Mouse (Mus musculus) heart, adult 2 months (tissue): ENCODE results near the gene Gnptab. TPM values are rescaled to one million over a fixed set of nuclear protein-coding genes. Genes with fewer than 3 reads are reported as not detected.
A peak's percentile ranks its signal among the peaks of the same experiment; 100 is the strongest.

ENCODE experiments used
- DNase-seq, 2 experiments: peaks; one replicate each; pipeline ENCODE4 v3.0.0; 2021
- H3K27ac ChIP-seq: fragments of 200-600 bp; 2 replicates; pipeline ENCODE4 v1.8.1; 2022
- H3K27me3 ChIP-seq: fragments of 200-500 bp; 2 replicates; pipeline ENCODE4 v1.6.1; 2012; ENCODE audit warnings: mild to moderate bottlenecking, low read length, inconsistent platforms, mixed read lengths; ENCODE audit not compliant: control insufficient read depth, insufficient read depth
- H3K36me3 ChIP-seq: fragments of 200-500 bp; 2 replicates; pipeline ENCODE4 v1.6.1; 2012; ENCODE audit warnings: low read length, inconsistent platforms; ENCODE audit not compliant: control insufficient read depth, insufficient read depth
- H3K4me1 ChIP-seq: fragments of 200-500 bp; 2 replicates; pipeline ENCODE4 v1.6.1; 2011; ENCODE audit warnings: low read length; ENCODE audit not compliant: control insufficient read depth, insufficient read depth
- H3K4me3 ChIP-seq: fragments of 200-600 bp; 2 replicates; pipeline ENCODE4 v1.8.1; 2022
- H3K79me2 ChIP-seq: fragments of 200-500 bp; replicated peaks from 2 replicates; pipeline ENCODE4 v1.6.1; 2012; ENCODE audit warnings: mild to moderate bottlenecking, inconsistent platforms, low read length, moderate library complexity, mixed read lengths; ENCODE audit not compliant: control insufficient read depth, insufficient read depth
- H3K9ac ChIP-seq: fragments of 200-500 bp; 2 replicates; pipeline ENCODE4 v1.6.1; 2012; ENCODE audit warnings: low read depth, mild to moderate bottlenecking, control low read depth, inconsistent platforms, low read length, mixed read lengths
- CTCF ChIP-seq: fragments of 200-600 bp; IDR thresholded peaks from 2 replicates; pipeline ENCODE4 v1.8.1; 2022; ENCODE audit warnings: antibody characterized with exemption, mild to moderate bottlenecking, moderate library complexity
- EP300 ChIP-seq: fragments of 200-500 bp; IDR thresholded peaks from 2 replicates; pipeline ENCODE4 v1.6.1; 2011; ENCODE audit warnings: low read depth, low read length, control low read depth; ENCODE audit not compliant: insufficient read depth
- POLR2A ChIP-seq: fragments of 200-500 bp; IDR thresholded peaks from 2 replicates; pipeline ENCODE4 v1.6.1; 2011; ENCODE audit warnings: mild to moderate bottlenecking, low read depth, low read length, control low read depth; ENCODE audit not compliant: insufficient read depth
- WGBS: fragments of 180-500 bp; shearing (Covaris S2); methylation state at CpG from one replicate; pipeline ENCODE4 v1.1.7; 2018; 5-methylcytosine and 5-hydroxymethylcytosine counted together
- intact Hi-C: fragments of 180-260 bp; cut with DNase I; formaldehyde crosslinking; loops from one replicate; pipeline ENCODE4 v1.15.1; 2025
- polyA plus RNA-seq: library from polyadenylated mRNA; depleted of rRNA; stranded (reverse); fragments of >200 nt; gene quantifications from 2 replicates; pipeline ENCODE4 v1.2.3, GENCODE M21; 2012
- total RNA-seq, 2 experiments: library from RNA; stranded (reverse); gene quantifications; 2 replicates each; pipeline ENCODE4 v1.2.3; 2021

Gnptab gene
- total and polyA plus RNA-seq, 3 experiments, result 11.7 to 27.6 (median 24.3) TPM

- intact Hi-C loops, result no loop called here
- 57% methylated on average over 12 of the region's 12 CpGs for WGBS
- no peaks in the 10 kb centered on the region for H3K27me3 ChIP-seq
- DNase-seq, result no peak
- no peaks in the 10 kb centered on the region for H3K79me2 ChIP-seq
- no peaks in the 10 kb centered on the region for H3K36me3 ChIP-seq
- TF ChIP-seq POLR2A, result no peak
- no peak for TF ChIP-seq EP300
- TF ChIP-seq CTCF, result no peak
- H3K9ac ChIP-seq, result peak overlapping the region; percentile 4; the same call in 1 of the 2 replicates
- H3K4me3 ChIP-seq, result no peak overlapping the region
- H3K4me1 ChIP-seq, result peaks cover 2% of the 10 kb centered on the region
- H3K27ac ChIP-seq, result 0 out of 2 replicates have a peak overlapping the region, but pooled peaks have one; percentile 17
Measured at GRCm38 (mm10) chr10:88346454-88347245, 32.3 kb upstream of the Gnptab start.

DNA sequence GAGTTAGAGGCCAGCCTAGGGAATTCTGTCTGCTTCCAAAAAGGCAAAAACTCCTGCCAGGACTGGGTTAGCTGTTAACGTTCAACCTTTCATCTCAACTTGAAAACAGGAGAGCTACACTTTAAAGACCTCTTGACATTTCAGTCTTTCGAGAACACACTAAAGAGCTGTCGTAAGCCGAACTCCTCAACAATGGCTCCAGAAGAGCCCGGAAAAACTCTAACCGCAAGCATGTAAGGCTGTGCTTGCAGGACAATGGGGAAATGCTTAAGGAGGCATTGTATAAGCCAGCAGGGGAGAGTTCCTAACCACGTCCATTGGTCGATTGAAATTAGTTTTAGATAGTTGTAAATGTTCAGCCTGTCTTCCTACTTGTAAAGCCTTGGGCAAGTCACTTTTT lies 29.1 kb upstream of the Gnptab start:
- no peak overlapping the region for H3K4me3 ChIP-seq
- TF ChIP-seq CTCF, result no peak
- TF ChIP-seq EP300, result no peak
- TF ChIP-seq POLR2A, result no peak
- H3K27me3 ChIP-seq, result no peaks in the 10 kb centered on the region
- no peak overlapping the region for H3K9ac ChIP-seq
- DNase-seq, result no peak
- no peaks in the 10 kb centered on the region for H3K79me2 ChIP-seq
- no peaks in the 10 kb centered on the region for H3K36me3 ChIP-seq
- peaks cover 2% of the 10 kb centered on the region for H3K4me1 ChIP-seq
- intact Hi-C loops, result no loop called here
- H3K27ac ChIP-seq, result no peak overlapping the region
- 58% methylated on average over 8 of the region's 8 CpGs for WGBS

DNA sequence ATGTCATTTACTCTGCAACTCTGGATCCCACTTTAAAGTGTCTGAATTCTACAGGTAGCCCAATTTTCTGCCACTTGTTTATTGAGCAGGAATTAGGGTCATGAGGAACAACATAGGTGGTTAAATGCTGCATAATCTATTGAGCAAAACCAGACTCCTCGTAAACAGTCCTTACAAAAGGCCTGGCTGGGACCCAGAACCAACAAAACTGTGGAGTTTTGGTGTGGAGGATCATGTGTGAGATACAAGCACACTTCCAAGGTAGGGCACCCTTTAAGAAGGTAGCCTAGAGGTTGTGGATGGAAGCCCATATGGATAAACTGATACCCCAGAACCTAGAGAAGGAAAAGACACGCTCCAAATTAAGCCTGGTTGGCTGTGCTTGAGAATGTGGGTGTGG lies 28.2 kb upstream of the Gnptab start:
- no peaks in the 10 kb centered on the region for H3K79me2 ChIP-seq
- no peaks in the 10 kb centered on the region for H3K27me3 ChIP-seq
- H3K4me1 ChIP-seq, result peaks cover 2% of the 10 kb centered on the region
- no peak overlapping the region for H3K9ac ChIP-seq
- 61% methylated on average over 2 of the region's 2 CpGs for WGBS
- no peak overlapping the region for H3K27ac ChIP-seq
- TF ChIP-seq CTCF (no peak), POLR2A (no peak), EP300 (no peak)
- H3K36me3 ChIP-seq, result no peaks in the 10 kb centered on the region
- DNase-seq, result no peak
- intact Hi-C loops, result no loop called here
- H3K4me3 ChIP-seq, result no peak overlapping the region

GRCm38 (mm10) chr10:88351411-88352103 lies 27.4 kb upstream of the Gnptab start:
- Histone ChIP-seq H3K27me3 (no peaks in the 10 kb centered on the region), H3K9ac (no peak overlapping the region), H3K36me3 (no peaks in the 10 kb centered on the region), H3K4me1 (peaks cover 1% of the 10 kb centered on the region; the same call in 1 of the 2 replicates), H3K27ac (no peak overlapping the region), H3K4me3 (no peak overlapping the region), H3K79me2 (no peaks in the 10 kb centered on the region)
- WGBS, result 44% methylated on average over 5 of the region's 5 CpGs
- TF ChIP-seq CTCF, result no peak
- TF ChIP-seq EP300, result no peak
- TF ChIP-seq POLR2A, result no peak
- intact Hi-C loops, result no loop called here
- no peak for DNase-seq

- WGBS, result 34% methylated on average over 2 of the region's 2 CpGs
- TF ChIP-seq POLR2A (no peak), CTCF (no peak), EP300 (no peak)
- H3K4me3 ChIP-seq, result no peak overlapping the region
- no peak overlapping the region for H3K27ac ChIP-seq
- peaks cover 1% of the 10 kb centered on the region; the same call in 1 of the 2 replicates for H3K4me1 ChIP-seq
- no peaks in the 10 kb centered on the region for H3K79me2 ChIP-seq
- DNase-seq, result no peak
- intact Hi-C loops, result no loop called here
- no peak overlapping the region for H3K9ac ChIP-seq
- no peaks in the 10 kb centered on the region for H3K27me3 ChIP-seq
- no peaks in the 10 kb centered on the region for H3K36me3 ChIP-seq
Measured at GRCm38 (mm10) chr10:88352549-88352948, 26.4 kb upstream of the Gnptab start.

DNA sequence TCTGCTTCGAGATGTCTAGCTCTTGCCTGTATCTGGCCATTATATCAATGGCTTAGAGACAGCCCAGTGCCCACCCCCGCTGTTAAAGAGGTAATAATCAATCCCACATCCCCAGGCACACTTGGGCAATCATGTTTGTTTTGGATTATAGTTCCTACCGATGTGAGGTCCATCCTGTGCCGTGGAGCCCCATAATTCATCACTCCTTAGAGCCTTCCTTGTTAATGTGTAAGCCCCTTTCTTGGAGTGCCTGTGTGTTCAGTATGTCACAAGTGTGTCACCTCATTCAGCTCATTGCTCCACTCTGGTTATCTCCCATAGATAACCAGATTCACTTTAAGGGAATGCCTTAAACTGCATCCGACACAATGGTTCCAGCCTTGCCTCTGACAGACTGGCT lies 24.3 kb upstream of the Gnptab start:
- Histone ChIP-seq H3K79me2 (no peaks in the 10 kb centered on the region), H3K27ac (no peak overlapping the region), H3K4me1 (peaks cover 1% of the 10 kb centered on the region; the same call in 1 of the 2 replicates), H3K27me3 (no peaks in the 10 kb centered on the region), H3K9ac (no peak overlapping the region), H3K4me3 (no peak overlapping the region), H3K36me3 (no peaks in the 10 kb centered on the region)
- no peak for DNase-seq
- intact Hi-C loops, result no loop called here
- TF ChIP-seq POLR2A, result no peak
- no peak for TF ChIP-seq CTCF
- no peak for TF ChIP-seq EP300
- WGBS, result 87% methylated on average over 5 of the region's 5 CpGs
